Mouse (Mus musculus) urinary bladder, postnatal 10 days (tissue): Measurements from ENCODE around the gene Frmd5.

Experiments used
- DNase-seq: peaks from one replicate; pipeline ENCODE4 v3.0.0; 2022; ENCODE audit warnings: low spot score

The Frmd5 gene

GRCm38 (mm10) chr2:121620582-121621261 is 186.2 kb downstream of the Frmd5 start:
- no peak for DNase-seq

GRCm38 (mm10) chr2:121615199-121615559 is 191.7 kb downstream of the Frmd5 start:
- DNase-seq: no peak

GRCm38 (mm10) chr2:121614483-121615198 is 192.2 kb downstream of the Frmd5 start:
- no peak for DNase-seq

GRCm38 (mm10) chr2:121612112-121612511 is 194.8 kb downstream of the Frmd5 start:
- DNase-seq: no peak

GRCm38 (mm10) chr2:121610008-121610884 is 196.6 kb downstream of the Frmd5 start:
- no peak for DNase-seq

DNA sequence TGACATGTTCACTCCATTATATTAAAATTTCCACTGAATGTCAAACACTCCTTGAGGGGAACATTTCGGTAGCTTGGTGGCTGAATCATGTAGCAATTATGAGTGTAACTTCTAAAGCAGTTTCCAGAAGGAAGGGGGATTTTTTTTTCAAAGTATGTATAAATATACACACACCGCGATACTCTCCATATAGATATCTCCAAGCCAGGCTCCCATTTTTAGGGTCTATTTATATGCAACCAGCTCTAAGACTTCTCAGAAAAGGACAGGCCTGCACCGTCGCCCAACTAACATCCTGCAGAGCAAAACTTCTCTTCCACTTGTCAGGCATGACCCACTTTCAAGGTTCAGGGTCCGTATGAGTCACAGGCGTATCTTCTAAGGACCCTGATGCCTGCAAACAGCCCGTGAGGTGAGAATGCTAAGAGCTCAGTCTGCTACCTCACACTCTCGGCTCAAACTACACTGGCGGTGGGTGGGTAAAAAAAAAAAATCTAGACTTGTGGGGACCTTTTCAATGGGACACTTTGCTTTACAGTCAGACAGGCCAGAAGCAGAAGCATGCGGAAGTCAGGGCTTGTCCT is 197.7 kb downstream of the Frmd5 start:
- DNase-seq: no peak

- DNase-seq: no peak
These were observed 204.5 kb downstream of the Frmd5 start for GRCm38 (mm10) chr2:121602397-121602796.

DNA sequence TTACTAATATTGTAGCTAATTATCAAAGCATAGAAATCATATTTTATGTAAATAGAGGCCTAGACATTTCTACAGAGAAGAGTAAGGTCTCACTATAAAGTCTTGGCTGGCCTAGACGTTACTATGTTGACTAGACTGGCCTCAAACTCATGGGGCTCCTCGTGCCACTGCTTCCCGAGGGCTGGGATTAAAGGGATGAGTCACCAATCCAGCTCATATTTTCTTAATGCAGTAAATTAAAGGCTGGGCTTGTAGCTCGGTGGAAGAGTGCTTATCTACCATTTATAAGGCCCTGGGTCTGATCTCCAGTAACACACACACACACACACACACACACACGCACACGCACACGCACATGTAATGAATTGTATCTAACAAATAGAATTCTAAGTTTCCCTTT is 205.3 kb downstream of the Frmd5 start:
- no peak for DNase-seq

DNA sequence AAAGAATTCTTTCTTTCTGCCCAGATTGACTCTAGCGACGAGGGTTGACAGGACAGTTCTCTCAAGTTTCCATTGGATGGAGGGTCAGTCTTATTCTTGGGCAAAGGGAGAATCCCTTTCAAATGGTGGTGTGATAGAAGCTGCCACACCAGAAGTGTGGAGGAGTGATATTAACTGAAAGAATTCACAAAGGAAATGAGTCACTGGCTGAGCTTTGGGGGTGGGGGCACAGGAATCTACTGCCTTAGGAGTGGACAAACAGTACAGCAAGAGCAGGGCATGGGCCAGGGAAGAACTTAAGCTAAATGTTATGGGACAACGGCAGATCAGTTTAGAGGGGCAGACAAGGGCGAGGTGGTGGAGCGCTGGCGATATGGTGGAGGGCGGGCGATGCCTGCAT is 206.2 kb downstream of the Frmd5 start:
- DNase-seq: no peak

- DNase-seq: no peak
These were observed 208.6 kb downstream of the Frmd5 start for GRCm38 (mm10) chr2:121598249-121598648.

- DNase-seq: no peak
These were observed 210.3 kb downstream of the Frmd5 start for GRCm38 (mm10) chr2:121596621-121597020.

- no peak for DNase-seq
These were observed 212.1 kb downstream of the Frmd5 start for GRCm38 (mm10) chr2:121594660-121595291.

DNA sequence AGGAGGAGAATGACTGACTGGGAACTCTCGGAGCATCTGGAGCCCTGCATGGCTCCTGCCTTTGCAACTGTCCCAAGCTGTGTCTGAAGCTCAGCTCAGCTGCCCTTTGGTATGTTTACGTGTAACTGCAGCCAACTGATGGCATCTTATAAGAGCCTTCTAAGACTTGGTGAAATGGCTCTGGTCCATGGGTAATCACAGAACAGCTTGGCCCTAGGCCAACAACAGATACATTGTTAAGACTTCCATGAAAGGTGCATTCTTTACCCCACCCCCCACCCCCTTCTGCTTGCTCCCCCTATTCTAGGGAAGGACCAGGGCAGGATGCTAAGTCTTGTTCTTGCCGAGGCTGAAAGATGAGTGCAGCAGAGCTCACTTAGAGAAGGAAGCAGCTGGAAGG is 212.8 kb downstream of the Frmd5 start:
- no peak for DNase-seq

GRCm38 (mm10) chr2:121588309-121588694 is 218.6 kb downstream of the Frmd5 start:
- no peak for DNase-seq

DNA sequence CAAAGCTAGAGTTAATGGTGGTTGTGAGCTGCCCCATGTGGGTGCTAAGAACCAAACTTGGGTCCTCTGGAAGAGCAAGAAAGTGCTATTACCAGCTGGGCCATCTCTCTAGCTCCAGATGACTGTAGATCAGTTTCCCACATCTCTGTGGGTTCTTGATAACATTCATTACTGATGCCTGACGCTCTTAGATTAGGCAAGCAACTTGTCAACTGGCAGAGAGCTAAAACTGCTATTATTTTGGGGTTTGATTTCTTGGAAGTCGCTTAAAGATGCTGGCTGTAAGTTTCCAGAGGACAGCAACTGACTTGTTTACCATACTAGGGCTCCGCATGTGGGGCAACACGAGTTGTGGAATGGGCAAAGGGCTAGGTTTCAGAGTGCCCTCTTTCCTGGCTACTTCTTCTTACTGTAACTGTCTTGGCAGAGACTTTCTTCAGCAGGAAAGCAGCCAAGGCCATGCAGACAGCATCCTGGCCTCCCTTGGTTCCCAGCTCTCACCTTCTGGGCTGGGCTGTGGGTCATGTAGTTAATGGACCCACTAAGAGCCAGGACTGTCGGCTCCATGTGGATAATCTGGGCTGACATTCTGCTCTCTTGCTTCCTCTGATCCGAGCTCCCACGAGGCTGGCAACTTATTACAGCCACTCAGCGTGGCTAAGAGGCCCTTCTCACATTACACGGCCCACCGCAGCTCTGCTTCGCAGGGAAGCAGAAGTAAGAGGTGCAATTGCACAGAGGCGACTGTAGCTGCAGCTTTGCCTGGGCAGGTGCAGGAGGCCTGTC is 219.2 kb downstream of the Frmd5 start:
- DNase-seq: no peak

DNA sequence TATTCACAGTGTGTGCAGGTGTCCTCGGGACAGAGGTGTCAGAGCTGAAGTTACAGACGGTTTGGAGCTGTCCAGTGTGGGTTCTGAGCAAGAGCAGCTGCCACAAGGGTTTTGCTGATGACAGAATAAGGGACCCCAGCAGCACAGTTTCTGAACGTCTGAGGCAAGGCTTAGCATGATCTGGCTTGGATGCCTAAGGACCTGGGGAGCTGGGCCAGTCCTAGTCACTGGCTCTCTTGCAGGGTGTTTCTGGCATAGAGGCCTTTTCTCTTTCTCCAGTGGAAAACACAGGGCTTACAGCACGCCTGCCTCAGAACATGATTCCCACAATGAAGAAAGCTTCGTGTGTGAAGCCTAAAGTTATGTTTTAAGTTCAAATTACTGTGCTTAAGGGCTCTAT is 222.2 kb downstream of the Frmd5 start:
- no peak for DNase-seq

DNA sequence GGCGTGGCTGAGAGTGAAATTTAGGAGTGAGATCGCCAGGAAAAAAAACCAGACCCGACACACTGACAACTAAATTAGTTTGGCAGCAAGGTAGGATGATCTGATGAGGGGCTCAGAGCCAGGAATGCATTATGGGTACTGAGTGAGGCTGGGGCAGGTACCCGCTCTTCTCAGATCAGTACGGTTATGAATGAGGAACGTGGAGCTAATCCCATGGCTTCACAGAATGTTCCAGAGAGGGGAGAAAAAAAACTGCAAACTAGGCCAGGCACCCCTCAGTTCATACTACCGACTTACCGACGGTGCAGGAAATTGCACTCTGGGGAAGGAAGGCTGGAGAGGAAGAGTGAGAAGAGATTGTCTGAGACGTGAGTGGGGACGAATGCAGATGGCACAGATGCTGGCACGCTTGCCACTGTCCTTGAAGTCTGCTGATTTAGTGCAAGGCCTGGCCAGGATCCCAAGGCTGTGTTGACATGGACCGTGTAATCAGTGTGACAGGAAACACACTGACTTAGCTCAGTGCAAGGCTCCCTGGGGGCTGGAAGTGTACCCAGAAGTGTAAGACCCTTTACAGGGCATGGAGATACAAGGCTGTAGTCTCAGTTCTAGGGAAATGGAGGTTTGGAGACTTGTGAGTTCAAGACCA is 223.3 kb downstream of the Frmd5 start:
- DNase-seq: no peak

- DNase-seq: no peak
These were observed 224.0 kb downstream of the Frmd5 start for GRCm38 (mm10) chr2:121582809-121583376.

- no peak for DNase-seq
These were observed 231.1 kb downstream of the Frmd5 start for GRCm38 (mm10) chr2:121575741-121576201.

DNA sequence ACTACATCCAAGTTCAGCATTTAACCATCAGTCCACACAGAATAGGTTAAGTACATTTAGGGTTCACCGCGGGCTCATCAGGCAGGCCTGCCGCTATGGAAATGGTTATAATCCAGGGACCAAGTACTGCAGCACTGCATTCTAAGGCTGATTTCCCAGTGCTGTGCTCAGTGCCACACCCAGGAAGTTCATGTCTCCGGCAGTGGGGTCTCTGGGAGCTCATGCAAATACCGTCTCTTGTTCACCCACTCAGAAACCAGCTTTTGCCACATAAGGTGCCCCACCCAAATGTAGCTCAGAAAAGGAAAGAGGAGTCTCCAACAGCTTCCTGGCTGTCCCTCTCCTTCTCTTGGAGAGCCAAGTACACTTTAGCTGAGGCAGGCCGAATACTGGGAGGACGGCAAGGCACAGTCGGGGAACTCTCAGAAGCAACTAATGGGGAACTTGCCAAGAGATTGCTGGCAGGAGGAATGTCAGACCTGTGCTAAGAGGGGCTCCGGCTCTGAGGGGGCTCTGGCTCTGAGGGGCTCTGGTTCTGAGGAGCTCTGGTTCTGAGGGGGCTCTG is 232.7 kb downstream of the Frmd5 start:
- DNase-seq: no peak
